Mouse (Mus musculus): ENCODE measurements around the gene Pfkl. TPM values are rescaled to one million over a fixed set of nuclear protein-coding genes. Genes with fewer than 3 reads are reported as not detected.

Gene Pfkl
- total and polyA plus RNA-seq, 2 experiments from 2014 or later: 98.5 to 166 TPM

- ATAC-seq (ENCODE audit: low FRiP score) (no peak), DNase-seq (ENCODE audit: low spot score) (no peak)
- H3K36me3 ChIP-seq (ENCODE audit: insufficient read depth, low read length): peaks cover 34% of the 10 kb centered on the region
- no peak overlapping the region for H3K9ac ChIP-seq (replicated peaks; ENCODE audit: low read length, poor library complexity, severe bottlenecking)
- H3K9me3 ChIP-seq (ENCODE audit: low read length): no peaks in the 10 kb centered on the region
- no peak overlapping the region for H3K4me2 ChIP-seq (ENCODE audit: low read depth, low read length, poor library complexity, severe bottlenecking)
- no peak overlapping the region for H3K4me3 ChIP-seq (ENCODE audit: low read depth, low read length)
- whole genome bisulfite sequencing: 91% methylated on average over 3 of the region's 3 CpGs
- TF ChIP-seq CTCF (IDR thresholded peaks at IDR 0.05): no peak
- H3K27me3 ChIP-seq (ENCODE audit: insufficient read depth, low read length): no peaks in the 10 kb centered on the region
- H3K27ac ChIP-seq (ENCODE audit: low read depth, low read length): no peak overlapping the region
- H3K4me1 ChIP-seq (ENCODE audit: insufficient read depth, low read length): peaks cover 22% of the 10 kb centered on the region
These were observed 5.3 kb downstream of the Pfkl start for GRCm38 (mm10) chr10:78004479-78005100.

GRCm38 (mm10) chr10:78002316-78002715, 7.6 kb downstream of the Pfkl start:
- Histone ChIP-seq H3K36me3 (ENCODE audit: insufficient read depth, low read length) (peaks cover 50% of the 10 kb centered on the region), H3K27ac (ENCODE audit: low read depth, low read length) (no peak overlapping the region), H3K9ac (replicated peaks; ENCODE audit: low read length, poor library complexity, severe bottlenecking) (no peak overlapping the region), H3K4me2 (ENCODE audit: low read depth, low read length, poor library complexity, severe bottlenecking) (no peak overlapping the region), H3K4me1 (ENCODE audit: insufficient read depth, low read length) (peaks cover 8% of the 10 kb centered on the region; the same call in 1 of the 2 replicates), H3K9me3 (ENCODE audit: low read length) (no peaks in the 10 kb centered on the region), H3K27me3 (ENCODE audit: insufficient read depth, low read length) (no peaks in the 10 kb centered on the region), H3K4me3 (ENCODE audit: low read depth, low read length) (no peak overlapping the region)
- no peak for TF ChIP-seq CTCF (IDR thresholded peaks at IDR 0.05)
- 93% methylated on average over 2 of the region's 2 CpGs for WGBS
- ATAC-seq (ENCODE audit: low FRiP score): no peak
- DNase-seq (ENCODE audit: low spot score): no peak

- peaks cover 8% of the 10 kb centered on the region; the same call in 1 of the 2 replicates for H3K4me1 ChIP-seq (ENCODE audit: insufficient read depth, low read length)
- no peak overlapping the region for H3K27ac ChIP-seq (ENCODE audit: low read depth, low read length)
- ATAC-seq (ENCODE audit: low FRiP score) (no peak), DNase-seq (ENCODE audit: low spot score) (no peak)
- H3K4me2 ChIP-seq (ENCODE audit: low read depth, low read length, poor library complexity, severe bottlenecking): no peak overlapping the region
- WGBS: 93% methylated on average over 11 of the region's 11 CpGs
- H3K27me3 ChIP-seq (ENCODE audit: insufficient read depth, low read length): no peaks in the 10 kb centered on the region
- no peak overlapping the region for H3K4me3 ChIP-seq (ENCODE audit: low read depth, low read length)
- H3K9me3 ChIP-seq (ENCODE audit: low read length): no peaks in the 10 kb centered on the region
- H3K9ac ChIP-seq (replicated peaks; ENCODE audit: low read length, poor library complexity, severe bottlenecking): no peak overlapping the region
- H3K36me3 ChIP-seq (ENCODE audit: insufficient read depth, low read length): peaks cover 53% of the 10 kb centered on the region
- no peak for TF ChIP-seq CTCF (IDR thresholded peaks at IDR 0.05)
These were observed 8.1 kb downstream of the Pfkl start for GRCm38 (mm10) chr10:78001796-78002195.

GRCm38 (mm10) chr10:78000200-78000599, 9.7 kb downstream of the Pfkl start:
- no peak for DNase-seq (ENCODE audit: low spot score)
- no peak overlapping the region for H3K4me2 ChIP-seq (ENCODE audit: low read depth, low read length, poor library complexity, severe bottlenecking)
- no peak overlapping the region for H3K9ac ChIP-seq (replicated peaks; ENCODE audit: low read length, poor library complexity, severe bottlenecking)
- ATAC-seq (ENCODE audit: low FRiP score): no peak
- no peak overlapping the region for H3K4me3 ChIP-seq (ENCODE audit: low read depth, low read length)
- no peaks in the 10 kb centered on the region for H3K4me1 ChIP-seq (ENCODE audit: insufficient read depth, low read length)
- peaks cover 67% of the 10 kb centered on the region for H3K36me3 ChIP-seq (ENCODE audit: insufficient read depth, low read length)
- H3K9me3 ChIP-seq (ENCODE audit: low read length): no peaks in the 10 kb centered on the region
- H3K27me3 ChIP-seq (ENCODE audit: insufficient read depth, low read length): no peaks in the 10 kb centered on the region
- no peak for TF ChIP-seq CTCF (IDR thresholded peaks at IDR 0.05)
- H3K27ac ChIP-seq (ENCODE audit: low read depth, low read length): no peak overlapping the region
- 95% methylated on average over 5 of the region's 5 CpGs for WGBS

GRCm38 (mm10) chr10:77995639-77996038, 14.2 kb downstream of the Pfkl start:
- no peak for TF ChIP-seq CTCF (IDR thresholded peaks at IDR 0.05)
- H3K4me2 ChIP-seq (ENCODE audit: low read depth, low read length, poor library complexity, severe bottlenecking): no peak overlapping the region
- 94% methylated on average over 3 of the region's 3 CpGs for WGBS
- ATAC-seq (ENCODE audit: low FRiP score): no peak
- H3K27ac ChIP-seq (ENCODE audit: low read depth, low read length): no peak overlapping the region
- no peaks in the 10 kb centered on the region for H3K27me3 ChIP-seq (ENCODE audit: insufficient read depth, low read length)
- H3K36me3 ChIP-seq (ENCODE audit: insufficient read depth, low read length): peaks cover 82% of the 10 kb centered on the region
- no peaks in the 10 kb centered on the region for H3K9me3 ChIP-seq (ENCODE audit: low read length)
- DNase-seq (ENCODE audit: low spot score): no peak
- H3K4me3 ChIP-seq (ENCODE audit: low read depth, low read length): no peak overlapping the region
- no peaks in the 10 kb centered on the region for H3K4me1 ChIP-seq (ENCODE audit: insufficient read depth, low read length)
- H3K9ac ChIP-seq (replicated peaks; ENCODE audit: low read length, poor library complexity, severe bottlenecking): no peak overlapping the region

GRCm38 (mm10) chr10:77985775-77986174, 24.1 kb downstream of the Pfkl start:
- Histone ChIP-seq H3K9ac (replicated peaks; ENCODE audit: low read length, poor library complexity, severe bottlenecking) (no peak overlapping the region), H3K4me3 (ENCODE audit: low read depth, low read length) (no peak overlapping the region), H3K4me1 (ENCODE audit: insufficient read depth, low read length) (no peaks in the 10 kb centered on the region), H3K36me3 (ENCODE audit: insufficient read depth, low read length) (peaks cover 48% of the 10 kb centered on the region), H3K27me3 (ENCODE audit: insufficient read depth, low read length) (no peaks in the 10 kb centered on the region), H3K9me3 (ENCODE audit: low read length) (no peaks in the 10 kb centered on the region), H3K27ac (ENCODE audit: low read depth, low read length) (no peak overlapping the region), H3K4me2 (ENCODE audit: low read depth, low read length, poor library complexity, severe bottlenecking) (no peak overlapping the region)
- no peak for ATAC-seq (ENCODE audit: low FRiP score)
- no peak for TF ChIP-seq CTCF (IDR thresholded peaks at IDR 0.05)
- no peak for DNase-seq (ENCODE audit: low spot score)
- 81% methylated on average over 5 of the region's 5 CpGs for WGBS

All from midbrain, postnatal 0 days (tissue).